Mouse (Mus musculus) heart, postnatal 0 days (tissue): ENCODE measurements around the gene Nfia. TPM values are rescaled to one million over a fixed set of nuclear protein-coding genes. Genes with fewer than 3 reads are reported as not detected.

Experiments used
- ATAC-seq: fragments of 200-750 bp; cut with Nextera tagmentation; 2 replicates; pipeline ENCODE4 v1.8.0; 2017; ENCODE audit warnings: low read depth, moderate number of reproducible peaks, moderate library complexity; ENCODE audit not compliant: insufficient read depth
- DNase-seq: peaks from one replicate; pipeline ENCODE4 v3.0.0-alpha.2; 2016; ENCODE audit warnings: low spot score
- H3K27ac ChIP-seq: fragments of 300-500 bp; sonication (generic); 2 replicates; pipeline ENCODE4 v1.5.1; 2014; ENCODE audit warnings: low read depth, mild to moderate bottlenecking
- H3K27me3 ChIP-seq: fragments of 300-500 bp; sonication (generic); 2 replicates; pipeline ENCODE4 v1.6.1; 2014; ENCODE audit warnings: low read length, mixed read lengths; ENCODE audit not compliant: control insufficient read depth, insufficient read depth
- H3K36me3 ChIP-seq: fragments of 300-500 bp; sonication (generic); replicated peaks from 2 replicates; pipeline ENCODE4 v1.6.1; 2014; ENCODE audit warnings: low read length, mixed read lengths; ENCODE audit not compliant: control insufficient read depth, insufficient read depth
- H3K4me1 ChIP-seq: fragments of 300-500 bp; sonication (generic); 2 replicates; pipeline ENCODE4 v1.6.1; 2014; ENCODE audit warnings: antibody characterized with exemption; ENCODE audit not compliant: control insufficient read depth, insufficient read depth
- H3K4me2 ChIP-seq: fragments of 300-500 bp; sonication (generic); 2 replicates; pipeline ENCODE4 v1.6.1; 2014; ENCODE audit warnings: low read depth, mild to moderate bottlenecking, low read length, moderate library complexity
- H3K4me3 ChIP-seq: fragments of 300-500 bp; sonication (generic); 2 replicates; pipeline ENCODE4 v1.5.1; 2014; ENCODE audit warnings: low read depth, low read length
- H3K9ac ChIP-seq: fragments of 300-500 bp; sonication (generic); replicated peaks from 2 replicates; pipeline ENCODE4 v1.6.1; 2014; ENCODE audit warnings: low read depth, low read length, mixed read lengths
- H3K9me3 ChIP-seq: fragments of 300-500 bp; sonication (generic); replicated peaks from 2 replicates; pipeline ENCODE4 v1.6.1; 2016; ENCODE audit warnings: low read length; ENCODE audit not compliant: control insufficient read depth
- CTCF ChIP-seq: IDR thresholded peaks from 2 replicates; pipeline ENCODE4 v1.5.1; 2016; ENCODE audit warnings: antibody characterized with exemption, control low read depth, low read depth
- EP300 ChIP-seq: IDR thresholded peaks from 2 replicates; pipeline ENCODE4 v1.6.1; 2016; ENCODE audit warnings: antibody characterized with exemption, low read depth
- WGBS: fragments of 180-500 bp; shearing (Covaris S2); extraction: QIAGEN DNeasy Blood & Tissue Kit; methylation state at CpG from one replicate; pipeline ENCODE4 v1.1.7; 2014; 5-methylcytosine and 5-hydroxymethylcytosine counted together
- polyA plus RNA-seq: library from polyadenylated mRNA; unstranded; fragments of >200 nt; fragmentation: Nextera tagmentation; extraction: Ambion mirVana; gene quantifications from 2 replicates; pipeline ENCODE4 v1.2.1, GENCODE M21; 2015
- total RNA-seq: library from RNA; depleted of rRNA; stranded (reverse); fragments of >200 nt; gene quantifications from 2 replicates; pipeline ENCODE4 v1.2.3, GENCODE M21; 2014; ENCODE audit warnings: low replicate concordance

The Nfia gene
- total and polyA plus RNA-seq, 2 experiments from 2014 or later, result 53.8 to 114 TPM

- WGBS, result 83% methylated on average over 3 of the region's 3 CpGs
- ATAC-seq (no peak), DNase-seq (no peak)
- Histone ChIP-seq H3K4me2 (no peak overlapping the region), H3K9ac (no peak overlapping the region), H3K4me3 (no peak overlapping the region), H3K9me3 (no peaks in the 10 kb centered on the region), H3K36me3 (no peaks in the 10 kb centered on the region), H3K27ac (no peak overlapping the region), H3K4me1 (peaks cover 35% of the 10 kb centered on the region), H3K27me3 (no peaks in the 10 kb centered on the region)
- TF ChIP-seq EP300 (no peak), CTCF (no peak)
These were observed 78.5 kb downstream of the Nfia start for GRCm38 (mm10) chr4:97850991-97851390.

GRCm38 (mm10) chr4:97851698-97852097 is 79.2 kb downstream of the Nfia start:
- Histone ChIP-seq H3K27me3 (no peaks in the 10 kb centered on the region), H3K4me1 (peaks cover 36% of the 10 kb centered on the region), H3K4me3 (no peak overlapping the region), H3K9me3 (no peaks in the 10 kb centered on the region), H3K9ac (no peak overlapping the region), H3K4me2 (no peak overlapping the region), H3K27ac (no peak overlapping the region), H3K36me3 (no peaks in the 10 kb centered on the region)
- WGBS, result 56% methylated on average over 5 of the region's 5 CpGs
- TF ChIP-seq EP300 (no peak), CTCF (no peak)
- DNase-seq (no peak), ATAC-seq (no peak)

- Histone ChIP-seq H3K9me3 (no peaks in the 10 kb centered on the region), H3K4me3 (no peak overlapping the region), H3K4me1 (peaks cover 34% of the 10 kb centered on the region), H3K36me3 (no peaks in the 10 kb centered on the region), H3K27me3 (no peaks in the 10 kb centered on the region), H3K27ac (no peak overlapping the region), H3K4me2 (no peak overlapping the region), H3K9ac (no peak overlapping the region)
- 80% methylated on average over 2 of the region's 2 CpGs for WGBS
- ATAC-seq (no peak), DNase-seq (no peak)
- no peak for TF ChIP-seq EP300
- TF ChIP-seq CTCF, result no peak
These were observed 80.1 kb downstream of the Nfia start for GRCm38 (mm10) chr4:97852626-97853025.

- Histone ChIP-seq H3K9ac (no peak overlapping the region), H3K4me2 (no peak overlapping the region), H3K4me3 (no peak overlapping the region), H3K27ac (peak overlapping the region; percentile 43), H3K36me3 (no peaks in the 10 kb centered on the region), H3K27me3 (no peaks in the 10 kb centered on the region), H3K9me3 (no peaks in the 10 kb centered on the region), H3K4me1 (peaks cover 48% of the 10 kb centered on the region)
- DNase-seq, result no peak
- TF ChIP-seq EP300, result no peak
- no peak for TF ChIP-seq CTCF
- 40% methylated on average over 4 of the region's 4 CpGs for WGBS
- no peak for ATAC-seq
These were observed 82.2 kb downstream of the Nfia start for GRCm38 (mm10) chr4:97854779-97855178.

- Histone ChIP-seq H3K4me1 (peaks cover 46% of the 10 kb centered on the region), H3K4me2 (no peak overlapping the region), H3K4me3 (no peak overlapping the region), H3K9me3 (no peaks in the 10 kb centered on the region), H3K27me3 (no peaks in the 10 kb centered on the region), H3K9ac (no peak overlapping the region), H3K36me3 (no peaks in the 10 kb centered on the region), H3K27ac (peak overlapping the region; percentile 43; the same call in 1 of the 2 replicates)
- 95% methylated on average over 8 of the region's 8 CpGs for WGBS
- no peak for TF ChIP-seq CTCF
- TF ChIP-seq EP300, result no peak
- ATAC-seq (no peak), DNase-seq (no peak)
These were observed 83.3 kb downstream of the Nfia start for GRCm38 (mm10) chr4:97855712-97856420.

GRCm38 (mm10) chr4:97857549-97857948 is 85.0 kb downstream of the Nfia start:
- TF ChIP-seq EP300, result no peak
- TF ChIP-seq CTCF, result no peak
- Histone ChIP-seq H3K4me1 (peaks cover 46% of the 10 kb centered on the region), H3K36me3 (no peaks in the 10 kb centered on the region), H3K9me3 (no peaks in the 10 kb centered on the region), H3K27me3 (no peaks in the 10 kb centered on the region), H3K27ac (no peak overlapping the region), H3K9ac (no peak overlapping the region), H3K4me3 (no peak overlapping the region), H3K4me2 (no peak overlapping the region)
- 62% methylated on average over 2 of the region's 2 CpGs for WGBS
- DNase-seq (no peak), ATAC-seq (no peak)
